Mouse (Mus musculus) forebrain, embryonic 11.5 days (tissue): ENCODE results near the gene Smim24. TPM values are rescaled to one million over a fixed set of nuclear protein-coding genes. Genes with fewer than 3 reads are reported as not detected.
A peak's percentile ranks its signal among the peaks of the same experiment; 100 is the strongest.

ENCODE experiments used
- ATAC-seq: fragments of 200-750 bp; cut with Nextera tagmentation; replicated peaks from 2 replicates; pipeline ENCODE4 v1.8.0; 2017; ENCODE audit warnings: moderate TSS enrichment; ENCODE audit not compliant: low FRiP score
- DNase-seq: peaks from one replicate; pipeline ENCODE4 v3.0.0-alpha.2; 2017; ENCODE audit warnings: low spot score
- H3K27ac ChIP-seq: fragments of 300-500 bp; sonication (generic); 2 replicates; pipeline ENCODE4 v1.5.1; 2014; ENCODE audit warnings: low read depth, low read length
- H3K27me3 ChIP-seq: fragments of 300-500 bp; sonication (generic); 2 replicates; pipeline ENCODE4 v1.6.1; 2014; ENCODE audit warnings: mild to moderate bottlenecking, low read length, mixed read lengths; ENCODE audit not compliant: control insufficient read depth, insufficient read depth
- H3K36me3 ChIP-seq: fragments of 300-500 bp; sonication (generic); 2 replicates; pipeline ENCODE4 v1.6.1; 2014; ENCODE audit warnings: mild to moderate bottlenecking, low read length, moderate library complexity, mixed read lengths; ENCODE audit not compliant: control insufficient read depth, insufficient read depth
- H3K4me1 ChIP-seq: fragments of 300-500 bp; sonication (generic); replicated peaks from 2 replicates; pipeline ENCODE4 v1.6.1; 2014; ENCODE audit warnings: low read length, mixed read lengths; ENCODE audit not compliant: control insufficient read depth, insufficient read depth
- H3K4me2 ChIP-seq: fragments of 300-500 bp; sonication (generic); 2 replicates; pipeline ENCODE4 v1.6.1; 2014; ENCODE audit warnings: low read depth, mild to moderate bottlenecking, low read length, moderate library complexity, mixed read lengths; ENCODE audit not compliant: severe bottlenecking
- H3K4me3 ChIP-seq: fragments of 300-500 bp; sonication (generic); 2 replicates; pipeline ENCODE4 v1.5.1; 2014; ENCODE audit warnings: low read depth, low read length
- H3K9ac ChIP-seq: fragments of 300-500 bp; sonication (generic); 2 replicates; pipeline ENCODE4 v1.6.1; 2014; ENCODE audit warnings: low read length
- H3K9me3 ChIP-seq: fragments of 300-500 bp; sonication (generic); 2 replicates; pipeline ENCODE4 v1.6.1; 2016; ENCODE audit warnings: low read length, mixed read lengths; ENCODE audit not compliant: control insufficient read depth
- WGBS: fragments of 180-500 bp; shearing (Covaris S2); extraction: QIAGEN DNeasy Blood & Tissue Kit; methylation state at CpG from one replicate; pipeline ENCODE4 v1.1.7; 2014; 5-methylcytosine and 5-hydroxymethylcytosine counted together
- polyA plus RNA-seq: library from polyadenylated mRNA; unstranded; fragments of >200 nt; fragmentation: Nextera tagmentation; extraction: Ambion mirVana; gene quantifications from 2 replicates; pipeline ENCODE4 v1.2.1, GENCODE M21; 2014

Gene Smim24
- polyA plus RNA-seq, 1 experiment from 2014 or later = 2.8 TPM

DNA sequence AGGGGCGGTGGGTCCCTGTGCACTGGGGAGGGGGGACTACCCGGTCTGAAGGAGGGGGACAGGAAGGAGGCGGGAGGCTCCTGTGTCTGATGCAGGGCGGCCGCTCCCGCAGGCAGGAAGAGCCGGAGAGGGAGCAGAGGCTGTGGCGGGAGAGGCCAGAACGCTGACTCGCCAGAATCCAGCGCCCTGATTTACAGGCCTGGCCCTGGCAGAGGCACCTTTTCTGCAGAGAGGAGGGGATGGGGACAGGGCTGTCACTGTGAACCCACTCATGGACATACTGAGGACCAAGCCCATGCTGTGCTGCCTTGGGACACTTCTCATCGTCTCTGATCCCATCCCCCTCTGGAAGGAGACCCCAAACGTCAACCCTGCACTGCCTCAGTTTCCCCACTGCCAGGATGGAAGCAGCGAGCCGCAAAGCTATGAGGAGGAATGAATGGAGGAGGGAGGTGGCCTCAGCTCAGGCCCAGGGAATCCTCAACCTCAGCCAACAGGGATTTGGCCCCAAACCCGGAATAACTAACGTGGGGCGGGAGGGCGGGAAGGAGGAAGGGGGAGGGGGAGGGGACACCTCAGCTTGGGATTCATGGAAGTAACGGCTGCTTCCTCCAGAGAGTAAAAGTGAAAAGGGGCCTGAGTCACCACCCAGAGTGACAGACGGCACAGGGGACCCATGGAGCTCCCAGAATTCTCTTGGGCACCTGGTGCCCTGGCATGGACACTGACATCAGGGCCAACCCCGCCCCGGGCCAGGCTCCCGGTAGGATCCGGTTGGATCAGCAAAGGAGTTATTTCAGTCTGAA, 31.6 kb downstream of the Smim24 start:
- H3K9me3 ChIP-seq = no peaks in the 10 kb centered on the region
- no peak overlapping the region for H3K4me3 ChIP-seq
- 6% methylated on average over 25 of the region's 25 CpGs for whole genome bisulfite sequencing
- peak; percentile 53 for DNase-seq
- no peak overlapping the region for H3K27ac ChIP-seq
- H3K4me2 ChIP-seq = no peak overlapping the region
- H3K36me3 ChIP-seq = no peaks in the 10 kb centered on the region; the same call in 1 of the 2 replicates
- ATAC-seq = no peak
- H3K27me3 ChIP-seq = peaks cover 44% of the 10 kb centered on the region
- peaks cover 12% of the 10 kb centered on the region for H3K4me1 ChIP-seq
- H3K9ac ChIP-seq = no peak overlapping the region

DNA sequence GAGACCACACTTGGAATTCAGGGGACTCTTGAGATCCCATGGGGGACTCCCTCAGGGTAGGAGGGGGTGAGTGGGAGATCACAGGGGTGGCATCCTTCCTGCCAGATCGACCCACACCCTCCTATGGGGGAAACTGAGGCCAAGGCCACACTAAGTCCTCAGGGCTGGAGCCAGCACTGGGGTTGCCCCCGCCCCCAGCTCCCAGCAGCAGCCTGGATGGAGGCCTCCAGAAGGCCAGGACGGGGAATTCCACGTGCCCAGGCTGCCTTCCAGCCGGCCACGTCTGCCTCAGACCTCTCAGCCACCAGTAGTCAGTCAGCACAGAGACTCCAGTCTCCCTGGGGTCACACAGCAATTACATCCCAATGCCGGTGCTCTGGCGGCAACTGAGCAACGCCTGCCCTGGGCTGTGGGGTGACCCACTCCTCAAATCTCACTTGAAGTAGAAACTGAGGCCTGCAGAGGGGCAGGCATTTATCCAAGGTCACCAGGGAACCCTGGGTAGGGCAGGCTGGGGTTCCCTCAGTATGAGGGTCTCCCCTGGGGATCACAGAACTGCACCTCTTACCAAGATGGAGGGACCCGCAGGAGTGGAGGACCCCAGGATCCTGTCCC, 32.5 kb downstream of the Smim24 start:
- DNase-seq (peak; percentile 59), ATAC-seq (no peak)
- Histone ChIP-seq H3K36me3 (no peaks in the 10 kb centered on the region), H3K4me2 (no peak overlapping the region), H3K4me3 (no peak overlapping the region), H3K27ac (no peak overlapping the region), H3K9ac (no peak overlapping the region), H3K4me1 (peaks cover 16% of the 10 kb centered on the region), H3K27me3 (peaks cover 44% of the 10 kb centered on the region), H3K9me3 (no peaks in the 10 kb centered on the region)
- WGBS = 25% methylated on average over 10 of the region's 10 CpGs

GRCm38 (mm10) chr10:81426081-81426671, 33.3 kb downstream of the Smim24 start:
- ATAC-seq (no peak), DNase-seq (peak; percentile 62)
- no peaks in the 10 kb centered on the region for H3K36me3 ChIP-seq
- 2% methylated on average over 20 of the region's 33 CpGs for WGBS
- no peaks in the 10 kb centered on the region for H3K9me3 ChIP-seq
- peaks cover 47% of the 10 kb centered on the region for H3K27me3 ChIP-seq
- H3K27ac ChIP-seq = no peak overlapping the region
- peak overlapping the region; percentile 33 for H3K4me3 ChIP-seq
- peak overlapping the region; percentile 55 for H3K4me2 ChIP-seq
- H3K4me1 ChIP-seq = peaks cover 20% of the 10 kb centered on the region
- peak overlapping the region; percentile 43; the same call in 1 of the 2 replicates for H3K9ac ChIP-seq

DNA sequence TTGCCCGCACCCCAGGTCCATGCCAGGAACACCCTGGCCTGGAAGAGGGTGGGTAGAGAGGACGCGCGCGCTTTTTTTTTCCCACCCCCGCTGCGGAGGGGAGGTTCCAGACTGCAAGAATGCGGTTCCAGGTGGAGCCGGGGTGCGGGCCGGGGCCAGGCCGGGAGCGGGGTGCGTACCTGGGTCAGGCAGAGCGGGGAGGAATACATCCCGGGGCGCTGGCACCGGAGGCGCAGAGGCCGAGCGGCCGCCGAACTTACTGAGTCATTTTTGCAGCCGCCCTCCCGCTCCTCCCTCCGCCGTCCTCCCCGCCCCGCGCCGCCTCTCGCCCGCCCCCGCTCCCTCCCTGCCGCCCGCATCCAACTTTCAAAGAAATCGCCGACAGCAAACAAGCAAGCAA, 34.0 kb downstream of the Smim24 start:
- peak overlapping the region; percentile 55 for H3K4me2 ChIP-seq
- H3K4me1 ChIP-seq = peaks cover 20% of the 10 kb centered on the region
- H3K36me3 ChIP-seq = no peaks in the 10 kb centered on the region
- H3K9me3 ChIP-seq = no peaks in the 10 kb centered on the region
- H3K4me3 ChIP-seq = peak overlapping the region; percentile 33
- peaks cover 48% of the 10 kb centered on the region for H3K27me3 ChIP-seq
- no peak for ATAC-seq
- WGBS = 2% methylated on average over 38 of the region's 38 CpGs
- H3K9ac ChIP-seq = peak overlapping the region; percentile 43
- H3K27ac ChIP-seq = no peak overlapping the region
- DNase-seq = peak; percentile 58

DNA sequence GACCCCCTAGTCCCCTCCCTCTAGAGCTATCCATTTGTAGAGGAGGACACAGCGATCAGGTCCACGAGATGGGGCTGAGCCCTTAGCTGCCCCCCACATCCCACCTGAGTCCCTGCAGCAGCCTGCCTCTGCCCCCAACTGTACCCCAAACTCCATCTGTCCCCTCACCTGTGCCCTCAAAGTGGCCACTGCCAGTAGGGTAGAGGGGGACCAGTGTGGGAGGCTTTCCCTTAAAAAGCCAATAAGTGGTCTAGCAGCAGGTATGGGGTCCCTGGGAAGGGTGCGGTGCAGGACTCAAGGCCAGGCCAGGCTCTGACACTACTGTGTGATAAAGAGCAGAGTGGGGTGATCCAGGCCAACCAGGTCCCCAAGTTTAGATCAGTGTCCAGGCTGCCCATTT, 34.5 kb downstream of the Smim24 start:
- Histone ChIP-seq H3K4me1 (peaks cover 20% of the 10 kb centered on the region), H3K27me3 (peaks cover 48% of the 10 kb centered on the region), H3K36me3 (no peaks in the 10 kb centered on the region), H3K4me2 (peak overlapping the region; percentile 55; the same call in 1 of the 2 replicates), H3K9ac (no peak overlapping the region; the same call in 1 of the 2 replicates), H3K9me3 (no peaks in the 10 kb centered on the region), H3K27ac (no peak overlapping the region), H3K4me3 (peak overlapping the region; percentile 33)
- ATAC-seq (no peak), DNase-seq (peak; percentile 51)
- 37% methylated on average over 3 of the region's 3 CpGs for WGBS

DNA sequence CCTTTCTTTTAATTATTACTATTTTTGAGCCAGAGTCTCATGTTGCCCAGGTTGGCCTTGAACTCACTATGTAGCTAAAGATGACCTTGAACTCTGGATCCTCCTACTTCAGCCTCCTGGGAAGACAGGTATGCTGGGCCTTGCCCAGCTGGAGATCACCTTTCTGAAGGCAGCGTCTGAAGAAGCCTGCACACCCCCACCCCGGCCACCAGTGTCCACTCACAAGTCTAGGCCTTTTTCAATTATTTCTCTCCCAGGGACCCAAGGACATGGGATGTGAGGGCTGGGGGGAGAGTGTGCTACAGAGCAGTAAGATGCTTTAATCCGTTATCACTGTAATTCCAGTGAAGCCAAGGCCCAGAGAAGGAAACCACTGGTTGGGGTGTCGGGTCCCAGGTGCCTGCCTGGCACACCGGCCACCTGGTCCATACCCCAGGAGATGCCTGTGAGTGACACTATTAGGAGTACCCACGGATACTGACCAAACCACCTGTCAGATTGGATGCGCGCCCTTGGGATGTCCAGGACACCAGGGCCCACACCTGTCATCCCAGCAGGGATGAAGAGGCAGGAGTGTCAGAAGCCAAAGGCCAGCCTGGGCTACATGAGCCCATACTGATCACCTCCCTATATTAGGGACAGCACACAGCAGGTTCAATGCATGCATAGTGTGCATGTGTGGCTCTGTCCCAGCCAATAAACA, 35.1 kb downstream of the Smim24 start:
- peaks cover 20% of the 10 kb centered on the region for H3K4me1 ChIP-seq
- no peaks in the 10 kb centered on the region for H3K9me3 ChIP-seq
- ATAC-seq (no peak), DNase-seq (no peak)
- H3K4me3 ChIP-seq = no peak overlapping the region
- H3K4me2 ChIP-seq = no peak overlapping the region
- no peak overlapping the region for H3K27ac ChIP-seq
- H3K9ac ChIP-seq = no peak overlapping the region
- no peaks in the 10 kb centered on the region for H3K36me3 ChIP-seq
- 73% methylated on average over 8 of the region's 8 CpGs for WGBS
- H3K27me3 ChIP-seq = peaks cover 48% of the 10 kb centered on the region

- peak; percentile 46 for DNase-seq
- no peak overlapping the region for H3K27ac ChIP-seq
- H3K4me1 ChIP-seq = peaks cover 20% of the 10 kb centered on the region
- no peaks in the 10 kb centered on the region for H3K9me3 ChIP-seq
- no peak overlapping the region for H3K4me2 ChIP-seq
- H3K36me3 ChIP-seq = no peaks in the 10 kb centered on the region
- H3K4me3 ChIP-seq = no peak overlapping the region
- peaks cover 48% of the 10 kb centered on the region for H3K27me3 ChIP-seq
- 91% methylated on average over 7 of the region's 7 CpGs for WGBS
- no peak for ATAC-seq
- no peak overlapping the region for H3K9ac ChIP-seq
Observed at GRCm38 (mm10) chr10:81428507-81428870, 35.6 kb downstream of the Smim24 start.

DNA sequence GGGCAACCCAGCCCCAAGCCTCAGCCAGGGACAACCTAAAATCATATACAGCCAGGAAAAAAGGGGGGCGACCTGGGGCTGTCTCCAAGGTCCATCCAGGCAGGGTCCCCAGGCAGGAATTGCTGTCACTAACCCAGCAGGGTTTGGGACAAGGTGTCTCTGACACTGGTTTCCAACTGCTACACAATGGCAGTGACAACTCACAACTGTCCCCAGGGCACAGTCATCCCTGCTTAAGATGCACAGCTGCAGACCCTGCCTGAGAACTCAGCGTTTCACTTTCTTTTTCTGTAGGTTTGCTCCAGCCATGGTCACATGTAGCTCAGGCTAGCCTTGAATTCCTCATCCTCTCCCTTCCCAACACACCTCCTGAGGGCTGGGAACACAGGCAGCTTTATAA, 36.2 kb downstream of the Smim24 start:
- peaks cover 20% of the 10 kb centered on the region for H3K4me1 ChIP-seq
- no peak for ATAC-seq
- no peaks in the 10 kb centered on the region for H3K9me3 ChIP-seq
- no peak overlapping the region for H3K4me3 ChIP-seq
- WGBS = 20% methylated on average over 2 of the region's 2 CpGs
- H3K9ac ChIP-seq = no peak overlapping the region
- no peak overlapping the region for H3K27ac ChIP-seq
- H3K4me2 ChIP-seq = no peak overlapping the region
- H3K27me3 ChIP-seq = peaks cover 45% of the 10 kb centered on the region
- peak; percentile 46 for DNase-seq
- H3K36me3 ChIP-seq = no peaks in the 10 kb centered on the region
